Mouse (Mus musculus): ENCODE data around the gene Lpar4. TPM values are rescaled to one million over a fixed set of nuclear protein-coding genes. Genes with fewer than 3 reads are reported as not detected.
A peak's percentile ranks its signal among the peaks of the same experiment; 100 is the strongest.

Gene Lpar4
- polyA plus RNA-seq (2012; ENCODE audit: insufficient read depth, insufficient read length, low replicate concordance, missing spikeins), result not detected in 2 replicates

DNA sequence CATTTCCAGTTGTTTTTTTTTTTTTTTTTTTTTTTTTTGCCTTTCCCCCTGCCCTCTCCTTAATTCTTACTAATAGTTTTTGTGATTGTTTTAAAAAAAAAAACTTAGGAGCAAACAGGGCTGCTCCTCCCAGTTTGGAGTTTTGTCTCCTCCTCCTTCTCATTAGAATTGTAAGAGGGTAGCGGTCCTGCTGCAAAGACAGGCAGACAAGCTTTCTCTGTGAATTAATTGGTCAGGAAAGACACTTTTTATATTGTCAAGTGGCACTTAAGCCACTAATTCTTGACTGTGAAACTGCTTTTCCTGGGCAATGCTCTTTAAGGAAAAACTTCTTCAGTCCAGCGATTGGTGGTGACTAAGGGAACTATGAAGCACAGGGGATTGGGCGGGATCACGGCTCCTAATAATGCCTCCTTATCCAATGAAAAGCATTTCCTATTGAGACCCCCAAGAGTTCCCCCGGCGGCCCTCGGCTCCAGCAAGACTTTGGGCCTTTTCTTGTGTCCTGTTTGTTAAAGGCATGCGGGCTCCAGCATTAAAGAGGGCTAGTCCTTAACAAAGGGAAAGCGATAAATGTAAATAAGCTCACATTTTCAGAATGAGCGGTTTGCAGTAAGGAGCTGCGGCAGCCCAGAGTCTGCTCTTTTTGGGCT, at the start of gene Lpar4:
Gene Lpar4, plus strand, starts transcription at position 451 of the 653 bp plus-strand sequence.
- no peaks in the 10 kb centered on the region for H3K4me1 ChIP-seq (ENCODE audit: control insufficient read depth, insufficient read depth, low read length)
- TF ChIP-seq CTCF (IDR thresholded peaks at IDR 0.05; ENCODE audit: insufficient read depth, low read depth, low read length), result no peak
- TF ChIP-seq POLR2A (IDR thresholded peaks at IDR 0.05; ENCODE audit: insufficient read depth, low read depth, low read length), result no peak
- 13% methylated on average over 11 of the region's 11 CpGs for WGBS
- no peak within 1 kb of the TSS for H3K27ac ChIP-seq (ENCODE audit: insufficient read depth, low read depth, low read length)
- H3K4me3 ChIP-seq (ENCODE audit: insufficient read depth, low read depth, low read length), result peak within 1 kb of the TSS; percentile 53

DNA sequence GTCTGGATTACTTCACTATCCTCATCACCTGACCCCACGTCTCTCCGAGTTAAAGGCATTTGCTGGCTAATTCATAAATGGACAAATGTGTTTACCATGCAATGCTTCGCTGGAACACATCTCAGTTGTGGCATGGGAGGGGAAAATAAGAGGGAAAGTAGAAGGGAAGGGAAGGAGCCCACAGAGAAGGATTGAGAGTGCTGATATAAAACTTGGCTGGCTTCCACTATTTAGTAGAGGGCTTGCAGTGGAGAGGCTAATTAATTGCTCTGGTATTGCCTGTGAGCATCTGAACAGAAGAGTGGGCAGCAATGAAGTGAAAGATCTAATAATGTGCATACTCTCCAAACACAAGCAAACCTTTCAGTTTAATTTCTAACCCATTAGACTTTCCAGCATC, 49.0 kb upstream of the Lpar4 start:
- 41% methylated on average over 3 of the region's 3 CpGs for WGBS
- Histone ChIP-seq H3K4me3 (ENCODE audit: insufficient read depth, low read depth, low read length) (no peak overlapping the region), H3K4me1 (ENCODE audit: control insufficient read depth, insufficient read depth, low read length) (no peaks in the 10 kb centered on the region), H3K27ac (ENCODE audit: insufficient read depth, low read depth, low read length) (no peak overlapping the region)
- TF ChIP-seq POLR2A (IDR thresholded peaks at IDR 0.05; ENCODE audit: insufficient read depth, low read depth, low read length), result no peak
- no peak for TF ChIP-seq CTCF (IDR thresholded peaks at IDR 0.05; ENCODE audit: insufficient read depth, low read depth, low read length)

DNA sequence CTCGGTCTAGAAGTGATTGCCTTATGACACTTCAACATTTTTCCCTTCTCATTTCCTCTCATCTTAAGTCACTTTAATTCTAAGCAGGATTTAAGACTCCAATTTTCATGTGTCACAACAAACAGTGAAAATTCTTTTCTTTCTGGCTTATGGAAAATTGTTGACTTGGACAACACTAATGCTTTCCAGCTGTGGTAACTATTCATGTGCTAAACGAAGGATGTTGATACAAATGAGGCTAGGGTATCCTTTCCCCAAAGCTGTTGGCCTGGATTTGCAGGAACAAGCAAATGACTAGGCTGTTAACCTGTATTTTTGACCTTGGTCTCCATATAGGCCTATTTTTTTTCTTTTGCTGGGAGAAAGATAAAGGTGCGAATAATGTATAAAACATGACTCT, 48.5 kb upstream of the Lpar4 start:
- H3K4me1 ChIP-seq (ENCODE audit: control insufficient read depth, insufficient read depth, low read length), result no peaks in the 10 kb centered on the region
- H3K27ac ChIP-seq (ENCODE audit: insufficient read depth, low read depth, low read length), result no peak overlapping the region
- TF ChIP-seq POLR2A (IDR thresholded peaks at IDR 0.05; ENCODE audit: insufficient read depth, low read depth, low read length) (no peak), CTCF (IDR thresholded peaks at IDR 0.05; ENCODE audit: insufficient read depth, low read depth, low read length) (no peak)
- H3K4me3 ChIP-seq (ENCODE audit: insufficient read depth, low read depth, low read length), result no peak overlapping the region
- 50% methylated on average over 3 of the region's 3 CpGs for WGBS

DNA sequence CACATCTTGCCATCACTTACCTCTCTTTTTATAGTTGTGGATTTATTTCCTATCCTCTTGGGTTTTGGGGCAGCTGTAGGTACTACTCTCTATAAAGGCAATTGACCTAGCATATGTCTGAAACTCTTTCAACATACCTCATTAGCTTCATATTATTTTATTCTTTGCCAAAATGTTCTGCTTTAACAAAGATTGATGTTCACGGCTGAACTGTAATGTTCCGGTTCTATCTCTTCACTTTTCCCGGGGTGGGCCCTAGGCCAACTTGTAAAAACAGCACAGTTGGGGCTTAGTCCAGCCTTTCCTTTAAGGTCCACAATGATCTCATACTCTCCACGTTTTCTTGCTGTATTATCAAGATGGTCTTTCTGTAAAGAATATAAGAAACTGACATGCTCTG, 48.1 kb upstream of the Lpar4 start:
- Histone ChIP-seq H3K4me3 (ENCODE audit: insufficient read depth, low read depth, low read length) (no peak overlapping the region), H3K4me1 (ENCODE audit: control insufficient read depth, insufficient read depth, low read length) (no peaks in the 10 kb centered on the region), H3K27ac (ENCODE audit: insufficient read depth, low read depth, low read length) (no peak overlapping the region)
- TF ChIP-seq POLR2A (IDR thresholded peaks at IDR 0.05; ENCODE audit: insufficient read depth, low read depth, low read length), result no peak
- TF ChIP-seq CTCF (IDR thresholded peaks at IDR 0.05; ENCODE audit: insufficient read depth, low read depth, low read length), result no peak
- WGBS, result 50% methylated on average over 4 of the region's 4 CpGs

DNA sequence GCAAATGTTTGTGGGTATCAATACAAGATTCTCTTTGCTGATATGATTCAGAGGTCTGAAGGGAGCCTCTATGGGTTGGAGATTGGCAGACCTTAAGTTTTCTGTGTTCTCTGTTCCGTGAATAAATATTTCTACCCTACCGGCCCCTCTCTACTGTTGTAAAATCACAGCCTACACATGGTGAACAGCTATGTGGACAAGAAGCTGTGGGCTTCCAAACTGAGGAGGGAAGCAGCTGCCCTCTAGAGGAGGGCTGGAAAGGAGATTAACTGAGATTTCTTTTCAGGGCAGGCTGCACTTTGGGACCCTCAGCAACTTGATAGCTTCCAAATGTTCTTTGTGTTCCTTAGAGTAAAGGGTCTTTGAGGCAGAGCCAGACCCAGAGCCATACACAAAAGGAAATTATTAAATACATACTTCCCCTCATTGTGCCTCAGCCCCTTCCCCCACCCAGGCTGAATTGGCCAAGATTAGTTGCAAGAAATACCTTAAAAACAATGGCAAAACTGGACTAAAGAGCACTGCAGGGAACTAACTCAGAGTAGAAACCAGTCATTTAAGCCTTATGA, 22.6 kb upstream of the Lpar4 start:
- TF ChIP-seq POLR2A (IDR thresholded peaks at IDR 0.05; ENCODE audit: insufficient read depth, low read depth, low read length) (no peak), CTCF (IDR thresholded peaks at IDR 0.05; ENCODE audit: insufficient read depth, low read depth, low read length) (no peak)
- Histone ChIP-seq H3K4me3 (ENCODE audit: insufficient read depth, low read depth, low read length) (no peak overlapping the region), H3K27ac (ENCODE audit: insufficient read depth, low read depth, low read length) (no peak overlapping the region), H3K4me1 (ENCODE audit: control insufficient read depth, insufficient read depth, low read length) (no peaks in the 10 kb centered on the region)
- WGBS, result 70% methylated on average over 2 of the region's 2 CpGs

DNA sequence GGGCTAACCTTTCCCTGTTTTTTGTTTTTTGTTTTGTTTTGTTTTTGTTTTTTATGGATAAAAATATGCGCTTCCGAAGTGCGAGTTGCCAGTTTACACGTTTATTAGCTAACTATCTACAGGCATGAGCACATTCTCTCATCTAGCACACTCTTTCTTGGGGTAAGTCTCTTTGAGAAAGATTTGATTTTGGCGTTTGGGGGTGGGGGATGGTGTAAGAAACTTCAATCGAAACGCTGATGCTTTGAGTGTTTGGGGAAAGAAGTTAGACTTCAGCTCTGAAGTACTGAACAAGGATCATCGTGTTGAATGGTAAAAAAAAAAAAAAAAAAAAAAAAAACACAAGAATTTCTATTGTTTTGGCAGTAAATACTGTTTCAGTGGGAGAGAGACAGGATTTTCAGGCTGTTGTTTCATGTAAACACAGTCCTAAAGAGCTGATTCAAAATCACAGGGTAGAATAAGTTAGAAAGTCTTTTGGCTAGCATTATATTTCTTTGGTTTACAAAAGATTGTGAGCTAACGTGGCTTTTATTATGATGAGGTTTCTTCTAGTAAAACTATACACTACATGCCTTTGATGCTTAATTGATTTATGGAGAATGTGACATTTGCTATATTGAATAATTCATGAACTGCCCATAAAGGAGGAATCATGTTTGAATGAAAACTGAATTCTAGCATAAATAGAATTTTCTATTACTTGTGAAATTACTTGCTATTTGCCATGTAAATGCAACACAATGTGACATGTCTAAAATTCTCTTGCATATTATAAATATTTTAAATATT, 599 bp downstream of the Lpar4 start:
- 13% methylated on average over 9 of the region's 9 CpGs for WGBS
- Histone ChIP-seq H3K27ac (ENCODE audit: insufficient read depth, low read depth, low read length) (no peak overlapping the region), H3K4me1 (ENCODE audit: control insufficient read depth, insufficient read depth, low read length) (no peaks in the 10 kb centered on the region), H3K4me3 (ENCODE audit: insufficient read depth, low read depth, low read length) (peak overlapping the region; percentile 53)
- TF ChIP-seq CTCF (IDR thresholded peaks at IDR 0.05; ENCODE audit: insufficient read depth, low read depth, low read length) (no peak), POLR2A (IDR thresholded peaks at IDR 0.05; ENCODE audit: insufficient read depth, low read depth, low read length) (no peak)

DNA sequence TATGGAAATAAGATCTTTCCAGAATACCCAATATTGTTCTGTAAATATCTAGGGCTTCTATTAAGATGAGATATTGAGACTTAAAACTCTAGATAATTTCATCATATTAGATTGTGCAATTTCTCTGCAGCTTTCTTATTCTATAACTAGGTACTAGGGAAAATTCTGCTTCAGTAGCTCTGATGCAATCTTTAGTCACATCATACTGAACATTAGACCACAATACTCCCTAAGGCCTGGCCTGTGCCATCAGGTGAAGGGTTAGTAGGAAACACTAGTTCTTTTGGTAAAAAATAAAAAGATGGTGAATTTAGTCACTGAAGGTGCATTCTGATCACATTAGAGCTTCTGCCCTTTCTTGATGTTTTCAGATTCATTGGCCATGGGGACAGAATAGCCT, 4.1 kb downstream of the Lpar4 start:
- Histone ChIP-seq H3K27ac (ENCODE audit: insufficient read depth, low read depth, low read length) (no peak overlapping the region), H3K4me1 (ENCODE audit: control insufficient read depth, insufficient read depth, low read length) (no peaks in the 10 kb centered on the region), H3K4me3 (ENCODE audit: insufficient read depth, low read depth, low read length) (no peak overlapping the region)
- TF ChIP-seq CTCF (IDR thresholded peaks at IDR 0.05; ENCODE audit: insufficient read depth, low read depth, low read length) (no peak), POLR2A (IDR thresholded peaks at IDR 0.05; ENCODE audit: insufficient read depth, low read depth, low read length) (no peak)

DNA sequence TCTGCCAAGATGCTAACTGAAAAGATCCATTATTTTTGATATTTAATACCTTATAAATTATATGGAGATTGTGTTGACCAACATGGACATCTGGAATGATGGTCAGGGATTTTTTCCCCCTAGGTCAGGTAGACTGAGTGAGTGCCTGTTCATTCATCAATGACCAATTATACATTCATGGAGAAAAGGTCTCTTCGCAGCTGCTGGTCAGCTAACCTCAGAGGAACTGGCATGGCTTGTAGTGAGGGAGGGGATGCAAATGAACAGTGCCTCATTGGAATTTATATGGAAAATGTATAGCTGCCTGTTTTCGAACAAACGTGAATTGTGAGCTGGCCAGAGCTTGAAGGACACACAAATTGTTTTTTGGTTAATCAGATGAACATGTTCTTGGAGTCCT, 18.9 kb downstream of the Lpar4 start:
- 71% methylated on average over 3 of the region's 3 CpGs for WGBS
- Histone ChIP-seq H3K4me1 (ENCODE audit: control insufficient read depth, insufficient read depth, low read length) (no peaks in the 10 kb centered on the region), H3K4me3 (ENCODE audit: insufficient read depth, low read depth, low read length) (no peak overlapping the region), H3K27ac (ENCODE audit: insufficient read depth, low read depth, low read length) (no peak overlapping the region)
- TF ChIP-seq POLR2A (IDR thresholded peaks at IDR 0.05; ENCODE audit: insufficient read depth, low read depth, low read length), result no peak
- no peak for TF ChIP-seq CTCF (IDR thresholded peaks at IDR 0.05; ENCODE audit: insufficient read depth, low read depth, low read length)

DNA sequence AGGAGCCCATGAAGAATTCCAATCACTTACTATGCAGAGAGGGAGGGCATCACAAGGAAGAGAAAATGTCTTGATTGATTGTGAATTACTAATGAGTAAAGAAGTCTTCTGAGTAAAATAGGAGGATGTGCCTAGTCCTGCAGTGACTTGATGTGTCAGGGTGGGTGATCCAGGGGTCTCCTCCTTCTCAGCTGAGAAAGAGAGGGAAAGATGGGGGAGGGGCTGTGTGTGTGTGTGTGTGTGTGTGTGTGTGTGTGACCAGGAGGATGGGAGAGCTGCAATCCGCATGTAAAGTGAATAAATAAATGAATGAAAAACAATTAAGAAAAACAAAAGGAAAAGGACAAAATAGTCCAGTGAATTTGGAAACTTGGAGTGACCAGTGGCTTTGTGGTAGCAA, 30.1 kb downstream of the Lpar4 start:
- Histone ChIP-seq H3K27ac (ENCODE audit: insufficient read depth, low read depth, low read length) (no peak overlapping the region), H3K4me1 (ENCODE audit: control insufficient read depth, insufficient read depth, low read length) (no peaks in the 10 kb centered on the region), H3K4me3 (ENCODE audit: insufficient read depth, low read depth, low read length) (no peak overlapping the region)
- WGBS, result 70% methylated on average over 1 of the region's 1 CpGs
- TF ChIP-seq POLR2A (IDR thresholded peaks at IDR 0.05; ENCODE audit: insufficient read depth, low read depth, low read length) (no peak), CTCF (IDR thresholded peaks at IDR 0.05; ENCODE audit: insufficient read depth, low read depth, low read length) (no peak)

All from olfactory bulb, adult 2 months (tissue).